Comparison of ENCODE assay signal across 15 mouse cellular contexts in genomic region chr14:76579660-76580061, GRCm38 (mm10). TPM values are rescaled to one million over a fixed set of nuclear protein-coding genes. Genes with fewer than 3 reads are reported as not detected.
DNase-seq lines count a peak whose midpoint lies in the region; ATAC-seq and TF ChIP-seq lines count a peak whose summit lies in the region.
"Had no signal": no experiment of that assay in that cellular context is flagged by ENCODE, and none has a peak within 500 bp of the region (broad histone marks: within the 10 kb centered on the region; RNA-seq: fewer than 3 reads in every experiment).

No protein-coding gene starts in this region.

- no peak for TF ChIP-seq POLR2A in myocyte (IDR thresholded peaks at IDR 0.05; ENCODE audit: insufficient read length, low read depth)

- H3K4me1 ChIP-seq in lung, embryonic 14.5 days (ENCODE audit: insufficient read depth) = 0 out of 2 replicates have a peak, but pooled peaks cover 4% of the 10 kb centered on the region
- no peaks in the 10 kb centered on the region for H3K4me1 ChIP-seq in intestine, embryonic 15.5 days (replicated peaks)

- DNase-seq in lung, embryonic 14.5 days = peak; percentile 71
- DNase-seq in lung, postnatal 25 days (ENCODE audit: low spot score) = no peak
- peak; percentile 63 for DNase-seq in CD4-positive helper T cell, adult 2 months (ENCODE audit: low read depth, low spot score)
- DNase-seq in cerebellum, postnatal 4 days (ENCODE audit: low spot score in 2 of 2) = no peak
- DNase-seq in right cerebral cortex, postnatal 10 days (ENCODE audit: low spot score in 2 of 2) = no peak
- no peak for DNase-seq in urinary bladder, postnatal 4 days (ENCODE audit: low spot score in 2 of 2)
- DNase-seq: adrenal gland, postnatal 10 days; kidney, postnatal 36 days had no signal

- no peak overlapping the region for H3K4me2 ChIP-seq in lung, embryonic 14.5 days
- no peak overlapping the region for H3K4me2 ChIP-seq in intestine, embryonic 15.5 days (replicated peaks)
- H3K4me2 ChIP-seq in myocyte (ENCODE audit: low read depth) = peak overlapping the region; percentile 6
- H3K4me2 ChIP-seq: liver, embryonic 15.5 days had no signal

- 59% methylated on average over 2 of the region's 2 CpGs for WGBS in lung, embryonic 14.5 days
- 69% methylated on average over 2 of the region's 2 CpGs for WGBS in intestine, embryonic 15.5 days

- no peak overlapping the region for H3K4me3 ChIP-seq in lung, embryonic 14.5 days (ENCODE audit: low read depth, low read length)
- H3K4me3 ChIP-seq in intestine, embryonic 15.5 days (replicated peaks) = no peak overlapping the region
- H3K4me3 ChIP-seq in myocyte = no peak overlapping the region
- H3K4me3 ChIP-seq: erythroblast, embryonic 14.5 days; limb, embryonic 10.5 days; liver, embryonic 15.5 days had no signal

- H3ac ChIP-seq in myocyte (ENCODE audit: control insufficient read depth, insufficient read length) = no peak overlapping the region

- H3K27me3 ChIP-seq in lung, embryonic 14.5 days (ENCODE audit: insufficient read depth, low read length) = no peaks in the 10 kb centered on the region
- H3K27me3 ChIP-seq in intestine, embryonic 15.5 days (replicated peaks) = no peaks in the 10 kb centered on the region
- H3K27me3 ChIP-seq in myocyte (ENCODE audit: control insufficient read depth, insufficient read depth, insufficient read length) = no peaks in the 10 kb centered on the region
- H3K27me3 ChIP-seq: liver, embryonic 15.5 days; Patski had no signal

- no peak for TF ChIP-seq CTCF in lung, embryonic 14.5 days (IDR thresholded peaks at IDR 0.05; ENCODE audit: low read depth)

- no peaks in the 10 kb centered on the region for H3K36me3 ChIP-seq in lung, embryonic 14.5 days (ENCODE audit: insufficient read depth)
- H3K36me3 ChIP-seq in intestine, embryonic 15.5 days = no peaks in the 10 kb centered on the region
- no peaks in the 10 kb centered on the region for H3K36me3 ChIP-seq in myocyte (ENCODE audit: control insufficient read depth, insufficient read depth)
- H3K36me3 ChIP-seq: limb, embryonic 10.5 days; liver, embryonic 15.5 days had no signal

- H3K27ac ChIP-seq in lung, embryonic 14.5 days (ENCODE audit: low read depth) = no peak overlapping the region
- H3K27ac ChIP-seq in intestine, embryonic 15.5 days = no peak overlapping the region
- H3K27ac ChIP-seq: hindbrain, postnatal 0 days; limb, embryonic 10.5 days; liver, embryonic 15.5 days had no signal

- ATAC-seq in lung, embryonic 14.5 days (ENCODE audit: insufficient read depth) = peak; percentile 78
- ATAC-seq in intestine, embryonic 15.5 days = 0 out of 2 replicates have a peak, but pooled peaks have one; percentile 23
- ATAC-seq: hindbrain, postnatal 0 days; Patski had no signal

- H3K79me2 ChIP-seq in myocyte (ENCODE audit: control insufficient read depth, insufficient read depth) = no peaks in the 10 kb centered on the region

- no peaks in the 10 kb centered on the region for H3K9me3 ChIP-seq in lung, embryonic 14.5 days (ENCODE audit: low read depth, low read length)
- H3K9me3 ChIP-seq in intestine, embryonic 15.5 days = no peaks in the 10 kb centered on the region
- H3K9me3 ChIP-seq: limb, embryonic 10.5 days; liver, embryonic 15.5 days had no signal

- H3K9ac ChIP-seq in lung, embryonic 14.5 days = no peak overlapping the region
- H3K9ac ChIP-seq in intestine, embryonic 15.5 days = no peak overlapping the region
- H3K9ac ChIP-seq: liver, embryonic 15.5 days had no signal

TF ChIP-seq in myocyte, 11 proteins besides CTCF, POLR2A, EP300 and RAD21:
- TF ChIP-seq MYOD1 (IDR thresholded peaks at IDR 0.05; ENCODE audit: control insufficient read depth in 1 of 3, insufficient read length in 2 of 3, low read depth in 2 of 3) = peak in 2 of 3 experiments; percentile 47 to 78
- TF ChIP-seq E2F4 (IDR thresholded peaks at IDR 0.05; ENCODE audit: insufficient read depth) = no peak
- peak in 1 of 3 experiments; percentile 68 for TF ChIP-seq MYOG (IDR thresholded peaks at IDR 0.05; ENCODE audit: control insufficient read depth in 1 of 3, insufficient read depth in 1 of 3, insufficient read length in 2 of 3, low read depth in 2 of 3)
- TF ChIP-seq MAX (IDR thresholded peaks at IDR 0.05; ENCODE audit: low read depth) = no peak
- peak; percentile 9 for TF ChIP-seq TCF12 (IDR thresholded peaks at IDR 0.05; ENCODE audit: insufficient read depth, poor library complexity, severe bottlenecking)
- TF ChIP-seq TCF3 (IDR thresholded peaks at IDR 0.05; ENCODE audit: insufficient read length, low read depth) = no peak
- TF ChIP-seq POLR2AphosphoS2 (IDR thresholded peaks at IDR 0.05; ENCODE audit: insufficient read length, low read depth) = no peak
- no peak for TF ChIP-seq USF1 (IDR thresholded peaks at IDR 0.05; ENCODE audit: low read depth)
- no peak for TF ChIP-seq REST (IDR thresholded peaks at IDR 0.05; ENCODE audit: insufficient read depth, insufficient read length)
- TF ChIP-seq CEBPB (IDR thresholded peaks at IDR 0.05; ENCODE audit: insufficient read depth, poor library complexity, severe bottlenecking) = no peak
- no peak for TF ChIP-seq SRF (IDR thresholded peaks at IDR 0.05; ENCODE audit: control insufficient read depth, insufficient read length, low read depth)

RNA-seq across cellular contexts. Expression of gene Serp2, which starts 23.0 kb away (rescaled TPM):
- 5.8 and 7.7 TPM in 2 replicates for polyA plus RNA-seq in lung, embryonic 14.5 days (2014; fragmentation: Nextera tagmentation; extraction: Ambion mirVana)
- 8.6 and 10.0 TPM in 2 replicates for polyA plus RNA-seq in intestine, embryonic 15.5 days (2015; fragmentation: Nextera tagmentation; extraction: Ambion mirVana)
- polyA plus RNA-seq in myocyte (2012; fragmentation: generic; extraction: Trizol) = 17.0 TPM

Comparison
In these comparisons a context has a peak if more than half of its experiments do, and no peak if none do; other contexts are left out.
1. DNase-seq: peak in lung, embryonic 14.5 days (single experiment) and CD4-positive helper T cell, adult 2 months (single experiment); none in lung, postnatal 25 days (single experiment), cerebellum, postnatal 4 days (0 of 2), right cerebral cortex, postnatal 10 days (0 of 2) and urinary bladder, postnatal 4 days (0 of 2).